Mouse (Mus musculus) spleen, postnatal 4 days (tissue): ENCODE measurements around the gene Siah1b.

Experiments
- DNase-seq, 2 experiments: peaks; one replicate each; pipeline ENCODE4 v3.0.0; 2022; ENCODE audit warnings: low spot score in 2 of 2

The Siah1b gene

GRCm38 (mm10) chrX:164032526-164032925 is 43.8 kb downstream of the Siah1b start:
- DNase-seq: no peak

- DNase-seq: peak; percentile 79 to 90
These were observed 48.5 kb downstream of the Siah1b start, which contains the start of gene Car5b for GRCm38 (mm10) chrX:164027607-164028289. Gene Car5b, minus strand, starts transcription at chrX:164027997.
